Mouse (Mus musculus): ENCODE results near the gene Cisd1. TPM values are rescaled to one million over a fixed set of nuclear protein-coding genes. Genes with fewer than 3 reads are reported as not detected.

The Cisd1 gene
- polyA plus RNA-seq, 1 experiment = 62.1 TPM

DNA sequence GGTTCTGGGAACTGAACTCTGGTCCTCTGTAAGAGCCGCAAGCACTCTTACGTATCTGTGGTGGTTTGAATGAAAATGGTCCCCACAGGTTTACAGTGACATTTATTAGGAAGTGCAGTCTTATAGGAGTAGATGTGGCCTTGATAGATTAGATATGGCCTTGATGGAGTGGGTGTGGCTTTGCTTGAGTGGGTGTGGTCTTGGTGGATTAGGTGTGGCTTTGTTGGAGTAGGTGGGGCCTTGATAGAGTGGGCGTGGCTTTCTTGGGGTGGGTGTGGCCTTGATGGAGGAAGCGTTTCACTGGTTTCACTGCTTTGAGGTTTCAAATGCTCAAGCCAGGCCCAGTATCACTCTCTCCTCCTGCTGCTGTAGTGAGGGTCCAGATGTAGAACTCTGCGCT lies 36.6 kb downstream of the Cisd1 start:
- no peak for TF ChIP-seq GATA1 (IDR thresholded peaks at IDR 0.05; ENCODE audit: low read length)

DNA sequence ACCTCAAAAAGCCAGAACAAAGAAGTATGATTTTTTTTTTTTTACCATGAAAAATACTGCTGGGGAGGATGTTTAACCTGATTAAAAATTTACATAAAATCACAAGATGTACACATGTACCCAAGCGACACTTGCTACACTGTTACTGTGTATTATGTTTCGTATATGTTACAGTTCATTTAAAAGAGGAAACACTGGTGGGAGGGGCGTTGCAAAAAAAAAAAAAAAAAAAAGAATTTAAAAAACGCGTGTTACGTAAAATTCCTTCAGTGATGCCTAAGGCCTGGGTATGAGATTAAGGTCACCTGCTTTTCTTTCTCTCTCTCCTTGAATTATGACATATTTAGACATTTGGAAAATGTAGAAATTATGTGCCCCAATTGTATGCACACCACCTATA lies 38.0 kb downstream of the Cisd1 start:
- TF ChIP-seq GATA1 (IDR thresholded peaks at IDR 0.05; ENCODE audit: low read length) = no peak

DNA sequence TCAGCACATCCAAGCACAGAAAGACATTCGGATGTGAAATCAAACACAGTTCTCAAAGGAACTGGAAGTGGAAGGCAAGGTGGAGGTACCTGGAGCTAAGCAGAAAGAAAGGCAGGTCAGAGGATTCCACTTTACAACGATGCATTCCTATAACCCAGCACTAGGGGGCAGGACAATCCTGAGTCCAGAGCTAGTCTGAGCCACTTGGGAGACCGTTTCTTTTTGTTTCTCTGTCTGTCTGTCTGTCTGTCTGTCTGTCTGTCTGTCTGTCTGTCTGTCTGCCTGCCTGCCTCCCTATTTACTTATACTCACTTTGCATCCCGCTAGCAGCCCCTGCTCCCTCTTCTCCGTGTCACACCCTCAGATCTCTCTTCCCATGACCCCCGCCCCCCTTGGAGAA lies 38.6 kb downstream of the Cisd1 start:
- TF ChIP-seq GATA1 (IDR thresholded peaks at IDR 0.05; ENCODE audit: low read length) = no peak

DNA sequence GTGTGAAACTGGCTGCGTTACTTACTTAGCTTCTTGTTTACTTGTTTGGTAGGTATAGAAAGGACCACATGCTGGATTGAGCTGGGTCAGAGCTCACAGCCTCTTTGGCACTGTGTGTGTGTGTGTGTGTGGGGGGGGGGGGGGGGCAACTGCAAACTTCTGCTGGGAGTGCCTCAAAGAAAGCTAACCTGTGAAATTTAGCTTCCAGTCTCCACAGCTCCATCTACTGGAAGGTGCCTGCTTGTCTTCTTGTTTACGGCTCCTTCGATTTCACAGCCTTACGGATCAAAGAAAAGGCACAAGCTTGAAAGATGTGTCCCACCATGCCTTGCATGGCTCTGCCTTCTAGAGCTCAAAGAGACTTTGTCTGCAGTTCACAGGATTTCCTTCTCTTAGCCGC lies 42.3 kb downstream of the Cisd1 start:
- no peak for TF ChIP-seq GATA1 (IDR thresholded peaks at IDR 0.05; ENCODE audit: low read length)

DNA sequence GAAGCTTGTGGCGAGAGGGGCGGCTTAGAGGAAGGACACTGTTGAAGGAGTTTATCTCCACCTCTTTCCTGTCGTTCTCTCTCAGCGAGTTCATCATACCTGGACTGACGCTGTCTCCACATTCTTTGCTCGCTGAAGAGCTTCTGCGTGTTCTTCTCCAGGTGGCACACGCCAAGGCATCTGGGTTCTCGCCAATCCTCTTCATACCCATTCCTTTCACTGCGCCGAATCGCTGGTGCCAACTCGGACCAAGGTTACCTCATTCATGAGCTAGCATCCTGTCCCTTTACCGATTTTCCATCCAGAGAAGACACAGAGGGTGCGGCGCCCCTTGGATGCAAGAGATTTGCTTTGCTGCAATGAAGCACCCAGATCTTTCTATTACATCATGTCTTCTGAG lies 44.6 kb downstream of the Cisd1 start:
- TF ChIP-seq GATA1 (IDR thresholded peaks at IDR 0.05; ENCODE audit: low read length) = no peak

DNA sequence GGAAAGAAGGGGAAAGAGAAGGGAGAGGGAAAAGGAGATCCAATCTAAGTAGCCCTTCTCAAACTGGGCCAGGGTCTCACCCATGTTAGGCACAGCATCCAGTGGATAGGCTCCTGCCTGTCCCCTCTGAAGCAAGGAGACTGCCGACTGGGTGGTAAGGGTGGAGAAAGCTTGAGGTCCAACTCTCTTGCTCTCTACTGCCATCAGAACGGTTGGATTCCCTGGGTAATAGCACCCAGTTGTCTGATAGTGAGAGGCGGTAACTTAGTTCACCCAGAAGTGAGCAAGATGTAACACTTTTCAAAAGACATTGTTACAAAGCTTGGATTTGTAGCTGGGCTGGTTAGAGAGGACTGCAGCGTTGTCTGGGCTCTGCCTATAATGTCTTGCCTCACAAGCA lies 51.5 kb downstream of the Cisd1 start:
- TF ChIP-seq GATA1 (IDR thresholded peaks at IDR 0.05; ENCODE audit: low read length) = no peak

DNA sequence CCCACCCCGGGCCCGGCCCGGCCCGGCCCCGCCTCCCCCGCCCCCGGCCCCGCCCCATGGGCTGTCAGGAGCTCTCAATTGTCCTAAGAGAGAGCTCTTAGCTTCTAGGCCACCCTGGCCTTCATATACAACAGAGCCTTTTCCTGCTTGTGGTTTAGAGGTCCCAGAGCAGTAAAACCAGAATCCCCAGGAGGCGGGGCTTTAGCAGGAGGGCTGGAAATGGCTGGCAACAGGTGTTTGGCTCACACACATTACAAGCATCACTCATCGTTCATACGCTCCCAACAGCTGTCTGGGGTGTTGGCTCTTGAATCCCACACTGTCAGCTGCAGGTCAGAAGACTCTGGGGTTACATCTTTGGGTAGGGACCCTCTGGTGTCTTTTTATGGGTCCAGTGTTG lies 52.5 kb downstream of the Cisd1 start:
- TF ChIP-seq GATA1 (IDR thresholded peaks at IDR 0.05; ENCODE audit: low read length) = no peak

DNA sequence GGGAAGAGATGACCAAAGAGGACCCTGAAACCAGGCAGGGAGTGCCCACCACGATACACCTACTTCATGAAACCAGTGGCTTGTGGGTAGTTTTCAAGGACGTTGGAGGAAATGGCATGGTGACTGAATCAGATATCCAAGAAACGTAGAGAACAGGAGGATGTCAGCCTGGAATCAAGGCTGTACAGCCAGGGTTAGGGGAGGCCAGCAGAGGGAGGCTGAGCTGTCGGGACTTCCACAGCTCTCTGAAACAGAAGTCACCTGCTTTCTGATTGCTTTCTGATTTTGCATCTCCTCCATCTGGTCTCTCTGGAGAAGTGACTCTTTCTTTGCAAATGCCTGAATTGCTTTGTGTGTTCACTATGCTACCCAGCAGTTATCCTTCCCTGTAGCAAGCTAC lies 53.0 kb downstream of the Cisd1 start:
- no peak for TF ChIP-seq GATA1 (IDR thresholded peaks at IDR 0.05; ENCODE audit: low read length)

DNA sequence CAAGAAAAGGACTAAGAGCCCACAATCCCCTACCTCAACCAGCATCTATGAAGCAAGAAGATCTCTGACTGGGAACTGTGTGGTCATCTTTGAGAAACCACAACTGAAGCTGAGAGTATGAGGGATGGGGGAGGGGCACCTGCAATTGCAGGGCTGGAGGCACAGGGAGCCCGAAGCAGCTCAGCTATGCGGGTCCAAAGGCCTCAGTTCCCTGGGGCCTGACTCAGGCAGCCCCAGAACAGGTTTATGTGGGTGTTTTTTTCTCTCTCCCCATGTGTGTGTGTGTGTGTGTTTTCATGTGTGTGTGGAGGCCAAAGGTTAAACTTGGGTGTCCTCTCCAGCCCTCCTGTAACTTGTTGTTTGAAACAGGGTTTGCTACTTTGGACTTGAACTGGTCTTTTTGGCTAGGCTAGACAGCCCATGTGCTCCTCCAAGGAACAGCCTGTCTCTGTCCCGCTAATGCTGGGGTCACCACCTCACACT lies 53.5 kb downstream of the Cisd1 start:
- TF ChIP-seq GATA1 (IDR thresholded peaks at IDR 0.05; ENCODE audit: low read length) = no peak

DNA sequence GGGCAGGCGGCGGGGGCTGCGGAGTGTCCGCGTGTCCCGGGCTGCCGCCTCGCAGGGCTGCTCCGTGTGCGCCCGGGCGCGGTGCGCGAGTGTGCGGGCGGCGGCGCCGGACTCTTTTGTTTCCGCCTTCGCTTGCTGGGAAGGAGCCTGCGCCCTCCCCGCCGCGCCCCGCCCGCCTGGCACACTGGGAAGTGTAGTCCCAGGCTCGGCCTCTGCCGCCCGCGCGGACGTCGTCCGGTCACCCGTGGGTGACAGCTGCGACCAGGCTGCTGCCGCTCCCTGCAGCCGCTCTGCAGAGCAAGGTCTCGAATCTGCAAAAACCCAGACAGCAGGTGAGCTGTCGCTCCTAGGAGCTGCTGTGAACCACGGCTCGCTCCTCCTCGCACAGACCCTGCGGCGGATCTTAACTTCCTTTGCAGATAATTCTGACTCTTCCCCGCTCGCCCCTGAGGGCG lies 59.6 kb downstream of the Cisd1 start, which contains the start of gene Ube2d1:
Gene Ube2d1 (minus strand): TSS at position 137 of the 455 bp plus-strand sequence.
- TF ChIP-seq GATA1 (IDR thresholded peaks at IDR 0.05; ENCODE audit: low read length) = no peak

DNA sequence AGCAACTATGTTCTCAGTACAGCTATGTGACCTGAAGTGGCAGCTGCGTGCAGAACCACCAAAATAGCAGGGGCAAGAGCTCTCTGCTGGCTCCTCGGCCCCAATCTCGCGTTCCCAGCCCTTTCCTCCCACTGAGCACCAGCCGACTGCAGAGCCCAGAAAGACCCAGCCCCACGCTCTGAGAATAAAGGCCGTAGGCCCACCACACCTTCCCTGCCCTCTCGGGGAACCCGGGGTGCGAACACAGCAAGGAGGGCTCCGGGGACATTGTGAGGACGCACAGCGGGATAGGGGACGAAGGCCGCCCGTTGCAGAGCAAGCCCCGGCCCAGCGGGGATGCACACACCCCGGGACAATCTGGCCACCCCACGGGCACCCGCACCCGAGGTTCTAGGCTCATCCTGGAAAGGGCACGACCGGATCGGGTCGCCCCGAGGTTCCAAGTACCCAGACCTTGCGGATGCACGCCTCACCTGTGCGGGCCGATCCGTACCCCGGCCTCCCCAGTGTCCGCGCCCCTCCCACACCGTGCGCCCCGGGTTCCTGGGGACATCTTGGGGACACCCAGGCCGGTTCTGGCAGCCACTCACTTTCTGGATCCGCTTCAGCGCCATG lies 60.1 kb downstream of the Cisd1 start:
- no peak for TF ChIP-seq GATA1 (IDR thresholded peaks at IDR 0.05; ENCODE audit: low read length)

DNA sequence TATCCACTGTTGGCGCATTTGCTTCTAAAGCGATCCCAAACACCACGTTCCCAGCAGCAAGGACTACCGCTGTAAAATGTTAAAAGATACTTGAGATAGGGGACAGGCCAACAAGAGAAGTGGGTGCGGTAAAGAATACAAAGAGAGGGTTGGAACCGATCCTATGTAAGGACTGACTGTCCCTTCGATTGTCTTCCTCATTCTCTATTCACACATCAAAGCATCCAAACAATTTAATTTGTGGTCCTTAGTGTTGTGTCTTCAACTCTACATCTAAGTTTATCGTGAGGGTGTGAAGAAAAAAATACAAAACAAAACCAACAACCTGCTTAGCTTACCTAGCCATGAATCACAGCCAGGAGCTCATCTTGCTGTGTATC lies 60.6 kb downstream of the Cisd1 start:
- no peak for TF ChIP-seq GATA1 (IDR thresholded peaks at IDR 0.05; ENCODE audit: low read length)

Other genes starting within 250 kb of the Cisd1 start
- not detected in 2 replicates for gene Bicc1, start 185.3 kb downstream of the Cisd1 start, polyA plus RNA-seq (2012)
- gene Tfam, start 106.7 kb downstream of the Cisd1 start, polyA plus RNA-seq (2012) = 8.4 and 14.2 TPM in 2 replicates
- not detected in 2 replicates for gene Ube2d1, start 59.7 kb downstream of the Cisd1 start, polyA plus RNA-seq (2012)
- gene Ipmk, start 2.8 kb upstream of the Cisd1 start, polyA plus RNA-seq (2012) = 13.6 and 17.1 TPM in 2 replicates